ENCODE assay signal across 10 mouse cellular contexts in genomic region chr7:136007796-136008455, GRCm38 (mm10).
DNase-seq lines count a peak whose midpoint lies in the region; ATAC-seq and TF ChIP-seq lines count a peak whose summit lies in the region.
"Had no signal": no experiment of that assay in that cellular context is flagged by ENCODE, and none has a peak within 500 bp of the region (broad histone marks: within the 10 kb centered on the region; RNA-seq: fewer than 3 reads in every experiment).

No protein-coding gene starts in this region.

- WGBS in kidney, embryonic 14.5 days = 7% methylated on average over 23 of the region's 23 CpGs
- WGBS in forebrain, embryonic 10.5 days = 41% methylated on average over 23 of the region's 23 CpGs
- 20% methylated on average over 23 of the region's 23 CpGs for WGBS in hindbrain, postnatal 0 days
- WGBS in midbrain, postnatal 0 days = 33% methylated on average over 23 of the region's 23 CpGs

- DNase-seq in kidney, postnatal 10 days = no peak
- DNase-seq in forebrain, embryonic 10.5 days (ENCODE audit: extremely low spot score, low spot score) = no peak
- peak; percentile 59 for DNase-seq in hindbrain, postnatal 0 days (ENCODE audit: low spot score)
- DNase-seq in midbrain, postnatal 0 days (ENCODE audit: low spot score) = peak; percentile 50
- no peak for DNase-seq in liver
- no peak for DNase-seq in right cerebral cortex, adult 18-20 months
- no peak for DNase-seq in right cerebral cortex, postnatal 25 days
- DNase-seq: spleen, adult 18-20 months had no signal

- H3K9me3 ChIP-seq in kidney, embryonic 14.5 days (ENCODE audit: control insufficient read depth, low read length) = no peaks in the 10 kb centered on the region
- H3K9me3 ChIP-seq in forebrain, embryonic 10.5 days = no peaks in the 10 kb centered on the region
- no peaks in the 10 kb centered on the region for H3K9me3 ChIP-seq in hindbrain, postnatal 0 days (ENCODE audit: low read length)
- no peaks in the 10 kb centered on the region for H3K9me3 ChIP-seq in midbrain, postnatal 0 days (ENCODE audit: low read length)

- no peak overlapping the region for H3K27ac ChIP-seq in kidney, embryonic 14.5 days (ENCODE audit: low read depth, low read length)
- H3K27ac ChIP-seq in forebrain, embryonic 10.5 days = no peak overlapping the region
- no peak overlapping the region for H3K27ac ChIP-seq in hindbrain, postnatal 0 days
- H3K27ac ChIP-seq in midbrain, postnatal 0 days (ENCODE audit: low read depth, low read length) = no peak overlapping the region

- peaks cover 5% of the 10 kb centered on the region; the same call in 1 of the 2 replicates for H3K4me1 ChIP-seq in kidney, embryonic 14.5 days (ENCODE audit: control insufficient read depth, insufficient read depth, low read length)
- H3K4me1 ChIP-seq in forebrain, embryonic 10.5 days = peaks cover 12% of the 10 kb centered on the region
- H3K4me1 ChIP-seq in hindbrain, postnatal 0 days (ENCODE audit: insufficient read depth, low read length) = peaks cover 6% of the 10 kb centered on the region; the same call in 1 of the 2 replicates
- H3K4me1 ChIP-seq in midbrain, postnatal 0 days (ENCODE audit: insufficient read depth, low read length) = 0 out of 2 replicates have a peak, but pooled peaks cover 5% of the 10 kb centered on the region
- H3K4me1 ChIP-seq: megakaryocyte, embryonic 14.5 days had no signal

- ATAC-seq in kidney, embryonic 14.5 days (ENCODE audit: low FRiP score, low TSS enrichment) = no peak; the same call in 1 of the 2 replicates
- ATAC-seq in hindbrain, postnatal 0 days = no peak
- no peak for ATAC-seq in midbrain, postnatal 0 days (ENCODE audit: low FRiP score)

- 0 out of 2 replicates have a peak overlapping the region, but pooled peaks have one; percentile 12 for H3K9ac ChIP-seq in kidney, embryonic 14.5 days (ENCODE audit: low read depth, low read length)
- 0 out of 2 replicates have a peak overlapping the region, but pooled peaks have one; percentile 13 for H3K9ac ChIP-seq in hindbrain, postnatal 0 days (replicated peaks; ENCODE audit: low read length)
- H3K9ac ChIP-seq in midbrain, postnatal 0 days (replicated peaks; ENCODE audit: low read length, poor library complexity, severe bottlenecking) = no peak overlapping the region

- H3K27me3 ChIP-seq in kidney, embryonic 14.5 days (ENCODE audit: control insufficient read depth, insufficient read depth, low read length) = peaks cover 12% of the 10 kb centered on the region
- peaks cover 32% of the 10 kb centered on the region for H3K27me3 ChIP-seq in forebrain, embryonic 10.5 days (ENCODE audit: poor library complexity, severe bottlenecking)
- H3K27me3 ChIP-seq in hindbrain, postnatal 0 days (ENCODE audit: insufficient read depth, low read length) = no peaks in the 10 kb centered on the region
- H3K27me3 ChIP-seq in midbrain, postnatal 0 days (ENCODE audit: insufficient read depth, low read length) = no peaks in the 10 kb centered on the region

- no peak for TF ChIP-seq CTCF in hindbrain, postnatal 0 days (IDR thresholded peaks at IDR 0.05; ENCODE audit: low read depth)
- TF ChIP-seq CTCF in midbrain, postnatal 0 days (IDR thresholded peaks at IDR 0.05) = no peak

- no peaks in the 10 kb centered on the region for H3K36me3 ChIP-seq in kidney, embryonic 14.5 days (ENCODE audit: control insufficient read depth, insufficient read depth, low read length)
- no peaks in the 10 kb centered on the region for H3K36me3 ChIP-seq in forebrain, embryonic 10.5 days (replicated peaks)
- no peaks in the 10 kb centered on the region for H3K36me3 ChIP-seq in hindbrain, postnatal 0 days (ENCODE audit: insufficient read depth, low read length)
- H3K36me3 ChIP-seq in midbrain, postnatal 0 days (ENCODE audit: insufficient read depth, low read length) = no peaks in the 10 kb centered on the region

- H3K4me2 ChIP-seq in kidney, embryonic 14.5 days (replicated peaks; ENCODE audit: low read depth, low read length) = peak overlapping the region; percentile 45
- H3K4me2 ChIP-seq in hindbrain, postnatal 0 days (ENCODE audit: low read depth, low read length) = peak overlapping the region; percentile 47
- H3K4me2 ChIP-seq in midbrain, postnatal 0 days (ENCODE audit: low read depth, low read length, poor library complexity, severe bottlenecking) = peak overlapping the region; percentile 28

- peak overlapping the region; percentile 16 for H3K4me3 ChIP-seq in kidney, embryonic 14.5 days (ENCODE audit: low read length)
- H3K4me3 ChIP-seq in forebrain, embryonic 10.5 days = peak overlapping the region; percentile 22; the same call in 1 of the 2 replicates
- H3K4me3 ChIP-seq in hindbrain, postnatal 0 days (ENCODE audit: low read length) = peak overlapping the region; percentile 13; the same call in 1 of the 2 replicates
- H3K4me3 ChIP-seq in midbrain, postnatal 0 days (ENCODE audit: low read depth, low read length) = 0 out of 2 replicates have a peak overlapping the region, but pooled peaks have one; percentile 3
- H3K4me3 ChIP-seq: megakaryocyte, embryonic 14.5 days had no signal

Comparison
In these comparisons a context has a peak if more than half of its experiments do, and no peak if none do; other contexts are left out.
1. DNase-seq: peak in hindbrain, postnatal 0 days (single experiment) and midbrain, postnatal 0 days (single experiment); none in kidney, postnatal 10 days (single experiment), forebrain, embryonic 10.5 days (single experiment), liver (single experiment), right cerebral cortex, adult 18-20 months (single experiment) and right cerebral cortex, postnatal 25 days (single experiment).
2. Peak in every context shown above with its lines, with median percentiles within 50 percentile points of each other: H3K4me2 ChIP-seq and H3K4me3 ChIP-seq.